Mouse (Mus musculus): ENCODE results near the gene Pecam1. TPM values are rescaled to one million over a fixed set of nuclear protein-coding genes. Genes with fewer than 3 reads are reported as not detected.

Gene Pecam1
- total RNA-seq, 2 experiments from 2014 or later: 123 to 126 TPM

- DNase-seq (ENCODE audit: low spot score in 2 of 2): no peak
Measured at GRCm38 (mm10) chr11:106701589-106701988, 48.8 kb downstream of the Pecam1 start.

GRCm38 (mm10) chr11:106699083-106699482 lies 51.3 kb downstream of the Pecam1 start:
- DNase-seq (ENCODE audit: low spot score in 2 of 2): no peak

DNA sequence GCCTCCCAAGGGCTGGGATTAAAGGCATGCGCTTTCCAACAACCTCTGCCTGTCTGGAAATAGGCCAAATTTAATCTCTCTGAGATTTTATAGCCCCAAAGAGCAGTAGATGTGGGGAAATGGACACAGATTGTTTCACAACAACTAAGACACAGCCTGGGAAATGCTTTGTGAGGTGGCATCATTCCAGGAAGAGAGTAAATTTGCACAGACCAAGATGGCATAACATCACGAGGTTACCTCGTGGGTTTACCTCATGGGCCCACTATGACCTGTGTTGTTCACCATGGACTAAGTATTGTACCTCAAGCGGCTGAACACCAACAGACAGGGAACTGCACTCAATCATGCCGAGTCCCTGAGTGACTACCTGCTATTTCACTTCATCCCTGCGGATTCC lies 52.1 kb downstream of the Pecam1 start:
- no peak for DNase-seq (ENCODE audit: low spot score in 2 of 2)

DNA sequence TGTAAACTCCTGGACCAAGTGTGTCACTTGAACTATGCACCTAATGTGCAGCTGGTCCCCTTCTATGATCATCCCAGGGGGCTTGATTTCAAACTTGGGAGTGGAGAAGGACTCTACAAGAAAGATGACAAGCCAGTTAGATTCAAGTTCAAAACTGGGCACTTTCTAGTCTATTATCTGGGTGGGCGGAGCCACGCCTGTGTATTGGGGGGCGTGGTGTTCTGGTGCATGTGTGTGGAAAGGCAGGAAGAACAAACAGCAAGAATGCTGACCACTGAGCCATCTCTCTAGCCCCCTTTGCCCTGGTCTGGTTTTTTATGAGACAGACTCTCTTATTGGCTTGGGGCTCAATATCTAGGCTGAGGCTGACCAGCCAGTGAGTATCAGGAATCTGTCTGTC lies 54.5 kb downstream of the Pecam1 start:
- no peak for DNase-seq (ENCODE audit: low spot score in 2 of 2)

GRCm38 (mm10) chr11:106692890-106693289 lies 57.5 kb downstream of the Pecam1 start:
- DNase-seq (ENCODE audit: low spot score in 2 of 2): no peak

- DNase-seq (ENCODE audit: low spot score in 2 of 2): no peak
Measured at GRCm38 (mm10) chr11:106688375-106688774, 62.1 kb downstream of the Pecam1 start.

DNA sequence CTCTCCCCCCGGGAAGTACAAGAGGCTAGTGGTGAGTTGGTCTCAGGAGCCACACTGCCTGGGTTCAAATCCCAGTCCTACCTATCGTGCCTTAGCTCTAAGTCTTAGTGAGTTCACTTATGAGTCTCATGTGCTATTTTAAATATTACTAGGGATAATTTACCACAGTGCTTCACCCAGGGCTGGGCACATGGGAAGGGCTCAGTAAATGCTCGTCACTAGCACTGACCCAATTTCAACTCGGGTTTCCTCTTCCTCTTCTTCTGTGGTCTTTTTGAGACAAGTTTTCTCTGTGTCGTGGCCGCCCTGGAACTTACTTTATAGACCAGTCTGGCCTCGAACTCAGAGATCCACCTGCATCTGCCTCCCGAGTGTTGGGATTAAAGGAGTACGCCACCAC lies 63.1 kb downstream of the Pecam1 start:
- no peak for DNase-seq (ENCODE audit: low spot score in 2 of 2)

DNA sequence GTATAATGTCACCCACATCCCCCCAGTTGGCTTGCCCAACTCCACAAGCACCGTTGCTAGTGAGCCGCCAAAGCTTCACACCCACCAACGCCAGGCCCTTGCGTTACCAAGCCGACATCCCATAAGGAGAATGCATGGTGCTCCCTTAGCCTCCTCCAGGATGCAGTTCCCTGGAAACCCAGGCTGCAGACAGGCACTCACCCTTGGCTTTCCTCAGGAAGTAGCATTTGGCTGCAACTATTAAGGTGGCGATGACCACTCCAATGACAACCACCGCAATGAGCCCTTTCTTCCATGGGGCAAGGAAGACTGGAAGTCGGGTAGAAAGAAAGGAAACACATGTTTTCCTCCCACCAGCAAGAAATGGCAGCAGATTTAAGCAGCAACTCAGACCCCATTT lies 66.4 kb downstream of the Pecam1 start:
- no peak for DNase-seq (ENCODE audit: low spot score in 2 of 2)

GRCm38 (mm10) chr11:106683345-106683744 lies 67.1 kb downstream of the Pecam1 start:
- no peak for DNase-seq (ENCODE audit: low spot score in 2 of 2)

DNA sequence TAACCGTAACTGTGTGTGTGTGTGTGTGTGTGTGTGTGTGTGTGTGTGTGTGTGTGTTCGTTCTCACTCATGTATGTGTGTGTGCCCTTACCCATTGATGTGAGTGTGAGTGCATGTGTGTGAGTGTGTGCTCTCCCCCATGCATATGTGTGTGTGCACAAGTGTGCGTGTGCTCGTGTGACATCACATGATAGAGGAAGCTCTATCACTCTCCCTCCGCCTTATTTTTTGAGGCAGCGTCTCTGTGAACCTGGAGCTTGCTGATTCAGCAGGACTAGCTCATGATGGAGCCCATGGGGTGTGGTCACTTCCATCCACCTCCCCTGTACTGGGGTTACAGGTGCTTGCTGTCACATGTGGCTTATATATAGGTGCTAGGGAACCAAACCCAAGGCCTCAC lies 69.3 kb downstream of the Pecam1 start:
- no peak for DNase-seq (ENCODE audit: low spot score in 2 of 2)

- no peak for DNase-seq (ENCODE audit: low spot score in 2 of 2)
Measured at GRCm38 (mm10) chr11:106679874-106680273, 70.6 kb downstream of the Pecam1 start.

DNA sequence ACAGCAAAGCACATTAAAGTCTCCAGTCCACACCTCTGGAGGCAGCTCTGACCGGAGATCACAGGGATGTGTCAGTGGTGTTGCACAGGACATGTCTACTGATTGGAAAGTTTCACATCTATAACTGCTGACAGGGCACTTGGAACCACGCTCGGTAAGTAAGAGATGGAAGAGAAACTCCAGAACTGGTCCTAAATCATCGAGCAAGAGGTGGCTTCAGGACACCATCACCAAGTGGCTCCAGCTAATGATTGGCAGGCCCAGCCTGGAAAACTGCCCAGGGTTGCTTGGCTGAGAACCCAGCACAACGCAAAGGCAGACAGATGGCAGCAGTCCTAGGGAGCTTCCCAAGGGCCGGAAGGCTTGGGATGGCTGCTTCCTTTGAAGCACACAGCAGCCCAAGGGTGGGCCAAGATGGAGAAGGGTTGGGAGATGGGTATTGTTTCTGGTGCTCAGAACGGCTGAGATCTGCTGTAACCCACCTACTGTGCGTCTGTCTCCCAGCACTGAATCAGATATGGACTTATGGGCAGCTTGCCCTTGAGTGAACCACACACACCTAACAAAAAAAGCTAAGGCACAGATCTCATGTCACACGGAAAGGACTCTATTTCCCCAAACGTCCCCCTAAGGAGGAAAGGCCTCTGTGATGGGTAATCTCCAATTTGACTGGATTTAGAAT lies 72.4 kb downstream of the Pecam1 start:
- peak; percentile 61 to 80 for DNase-seq (ENCODE audit: low spot score in 2 of 2)

DNA sequence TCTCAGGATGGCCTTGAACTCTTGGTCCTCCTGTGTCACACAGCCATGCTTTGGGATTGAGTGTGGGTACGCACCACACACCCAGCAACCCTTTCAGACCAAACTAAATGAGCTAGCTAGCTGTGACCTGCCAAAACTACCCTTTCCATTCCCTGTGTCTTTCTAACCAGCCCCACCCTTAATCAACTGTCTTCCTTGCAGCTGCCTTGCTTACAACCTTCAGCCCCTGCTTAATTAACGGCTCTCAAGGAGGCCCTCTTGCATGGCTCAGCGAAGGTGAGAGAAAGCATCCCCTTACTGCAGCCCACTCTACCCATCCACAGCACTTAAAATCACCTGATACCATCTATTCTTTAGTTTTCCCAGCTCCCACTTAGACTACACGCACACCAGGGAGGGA lies 73.1 kb downstream of the Pecam1 start:
- DNase-seq (ENCODE audit: low spot score in 2 of 2): no peak

- no peak for DNase-seq (ENCODE audit: low spot score in 2 of 2)
Measured at GRCm38 (mm10) chr11:106675875-106676274, 74.6 kb downstream of the Pecam1 start.

DNA sequence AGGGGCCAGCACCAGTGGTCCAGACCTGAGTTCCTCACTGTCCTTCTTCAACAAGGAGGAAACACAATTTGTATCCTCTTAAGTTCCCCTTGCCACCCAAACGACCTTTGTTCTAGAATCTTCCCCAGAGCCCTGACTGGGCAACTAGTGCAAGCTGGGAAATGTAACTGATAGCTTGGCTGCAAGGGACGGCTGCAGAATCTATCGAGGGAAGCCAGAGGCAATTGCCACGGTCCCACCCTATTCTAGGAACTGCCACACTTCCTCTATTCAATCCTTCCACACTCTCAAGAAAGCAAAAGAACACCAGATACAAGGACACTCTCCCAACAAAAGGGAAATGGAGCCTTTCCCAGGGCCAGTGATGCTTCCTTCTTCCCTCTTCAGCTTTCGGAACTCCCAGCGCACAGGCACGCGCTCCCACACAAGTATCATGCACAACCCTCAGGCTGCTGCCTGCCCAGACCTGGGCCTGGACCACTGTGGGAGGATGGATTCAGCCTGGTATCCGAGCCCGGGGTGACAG lies 75.2 kb downstream of the Pecam1 start:
- peak in 1 of 2 experiments; percentile 50 for DNase-seq (ENCODE audit: low spot score in 2 of 2)

- peak in 1 of 2 experiments; percentile 72 for DNase-seq (ENCODE audit: low spot score in 2 of 2)
Measured at GRCm38 (mm10) chr11:106674612-106675153, 75.7 kb downstream of the Pecam1 start.

GRCm38 (mm10) chr11:106673727-106674611 lies 76.5 kb downstream of the Pecam1 start:
- no peak for DNase-seq (ENCODE audit: low spot score in 2 of 2)

DNA sequence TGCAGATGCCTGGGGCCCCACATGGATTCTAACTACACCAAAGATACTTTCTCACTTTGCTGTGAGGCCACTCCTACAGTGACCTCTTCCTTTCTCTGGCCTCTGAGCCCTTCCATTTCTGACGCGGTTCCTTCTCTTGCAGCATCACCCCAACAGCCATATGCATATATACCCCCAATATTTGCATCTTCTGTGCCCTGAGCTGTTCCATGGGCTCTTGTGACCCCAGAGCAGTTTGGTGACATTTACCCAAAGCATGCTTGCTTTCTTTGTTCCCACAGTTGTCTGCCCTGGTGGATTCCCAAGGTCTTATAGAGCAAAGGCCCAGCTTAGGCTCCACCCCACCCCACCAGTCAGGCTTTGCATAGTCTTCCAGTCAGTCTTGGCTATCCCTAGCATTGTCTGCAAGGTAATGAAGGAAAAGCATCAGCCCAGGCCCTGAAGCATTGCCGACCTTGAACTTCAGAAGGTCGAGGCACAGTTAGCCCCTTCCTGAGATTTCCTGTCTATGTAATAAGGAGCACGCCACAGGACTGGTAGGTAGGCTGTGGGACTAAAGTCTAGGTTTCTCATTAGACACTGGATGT lies 77.4 kb downstream of the Pecam1 start:
- no peak for DNase-seq (ENCODE audit: low spot score in 2 of 2)

DNA sequence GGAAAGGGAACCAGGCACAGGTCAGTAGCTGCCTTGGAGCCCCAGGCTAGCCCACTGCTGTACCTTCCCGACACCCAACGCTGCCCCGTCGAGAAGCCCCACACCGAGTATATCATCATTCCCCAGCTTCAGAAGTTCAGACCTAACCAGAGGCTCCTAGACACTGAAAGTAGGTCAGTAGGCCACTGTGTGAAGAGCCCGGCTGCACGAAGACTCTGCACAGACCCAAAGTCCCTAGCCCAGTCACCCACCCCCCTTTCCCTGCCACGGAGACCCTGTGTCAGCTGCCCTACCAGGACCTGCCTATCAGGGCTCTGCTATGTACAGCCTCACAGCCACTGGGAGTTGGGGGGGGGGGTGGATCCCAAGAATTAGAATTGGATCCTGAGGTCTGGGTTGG lies 78.6 kb downstream of the Pecam1 start:
- no peak for DNase-seq (ENCODE audit: low spot score in 2 of 2)

DNA sequence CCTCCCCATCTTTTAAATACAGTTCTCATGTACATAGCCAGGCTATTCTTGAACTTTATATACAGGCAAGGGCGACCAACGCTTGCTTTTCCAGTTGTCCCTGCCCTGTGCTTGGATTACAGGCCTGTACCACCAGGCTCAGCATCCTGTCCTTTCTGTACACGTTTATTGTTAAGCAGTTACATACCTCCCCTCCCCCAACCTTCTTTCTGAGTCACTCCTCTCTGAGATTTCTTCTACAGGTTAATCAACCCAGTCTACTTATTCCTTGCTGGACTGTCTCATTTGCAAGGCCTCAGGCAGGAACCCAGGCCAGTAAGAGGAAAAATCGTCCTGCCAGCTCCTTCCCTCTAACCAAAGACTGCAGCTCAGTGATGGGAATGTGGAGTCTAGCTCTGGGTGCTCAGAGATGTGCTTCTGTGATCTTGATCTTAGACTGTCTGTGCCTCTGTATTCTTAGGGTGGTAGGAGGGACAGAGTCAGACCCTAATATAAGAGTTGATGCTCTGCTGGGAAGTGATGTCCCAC lies 79.4 kb downstream of the Pecam1 start:
- DNase-seq (ENCODE audit: low spot score in 2 of 2): no peak

- DNase-seq (ENCODE audit: low spot score in 2 of 2): no peak
Measured at GRCm38 (mm10) chr11:106670266-106670665, 80.2 kb downstream of the Pecam1 start.

GRCm38 (mm10) chr11:106669873-106670173 lies 80.6 kb downstream of the Pecam1 start:
- no peak for DNase-seq (ENCODE audit: low spot score in 2 of 2)
